Mouse (Mus musculus): Measurements from ENCODE around the gene Smim4. TPM values are rescaled to one million over a fixed set of nuclear protein-coding genes. Genes with fewer than 3 reads are reported as not detected.

Gene Smim4
- polyA plus RNA-seq (2015; fragmentation: Nextera tagmentation; extraction: Ambion mirVana): 79.4 and 82.2 TPM in 2 replicates

GRCm38 (mm10) chr14:31128826-31129219 is at the start of gene Smim4:
Gene Smim4 (minus strand): TSS chr14:31128956.
- Histone ChIP-seq H3K4me3 (ENCODE audit: low read length) (peak within 1 kb of the TSS; percentile 82), H3K4me2 (ENCODE audit: low read depth, low read length) (peak within 1 kb of the TSS; percentile 64), H3K9ac (ENCODE audit: low read length) (peak within 1 kb of the TSS; percentile 94), H3K4me1 (replicated peaks; ENCODE audit: control insufficient read depth, insufficient read depth, low read length) (peaks cover 40% of the 10 kb centered on the region), H3K27ac (ENCODE audit: low read length) (peak within 1 kb of the TSS; percentile 95), H3K36me3 (ENCODE audit: control insufficient read depth, insufficient read depth, low read length) (0 out of 2 replicates have a peak, but pooled peaks cover 2% of the 10 kb centered on the region), H3K27me3 (ENCODE audit: control insufficient read depth, insufficient read depth, low read depth, low read length) (no peaks in the 10 kb centered on the region), H3K9me3 (ENCODE audit: control insufficient read depth, low read length) (no peaks in the 10 kb centered on the region)
- WGBS: under 1% methylated on average over 33 of the region's 33 CpGs
- ATAC-seq (ENCODE audit: low read depth): peak; percentile 91

DNA sequence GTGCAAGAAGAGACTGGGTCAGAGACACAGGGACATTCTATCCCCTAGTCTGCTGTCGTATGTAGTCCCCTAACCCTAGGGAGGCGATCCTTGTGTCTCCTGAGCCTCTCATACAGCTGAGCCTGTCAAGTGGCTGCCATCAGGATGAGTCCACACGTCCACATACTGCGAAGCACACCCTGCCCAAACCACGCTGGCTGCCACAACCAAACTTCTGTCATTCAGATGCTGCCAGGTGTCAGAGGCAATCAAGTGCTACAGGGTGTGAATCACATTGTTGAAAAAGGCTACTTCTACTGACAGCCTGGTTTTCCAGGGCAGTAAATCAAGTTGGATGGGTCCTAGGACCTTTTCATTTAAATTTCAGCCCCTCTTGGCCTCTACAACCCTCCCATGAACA is 49.0 kb upstream of the Smim4 start:
- Histone ChIP-seq H3K4me3 (ENCODE audit: low read length) (no peak overlapping the region), H3K27me3 (ENCODE audit: control insufficient read depth, insufficient read depth, low read depth, low read length) (no peaks in the 10 kb centered on the region), H3K9ac (ENCODE audit: low read length) (no peak overlapping the region), H3K9me3 (ENCODE audit: control insufficient read depth, low read length) (no peaks in the 10 kb centered on the region), H3K4me1 (replicated peaks; ENCODE audit: control insufficient read depth, insufficient read depth, low read length) (peaks cover 6% of the 10 kb centered on the region), H3K36me3 (ENCODE audit: control insufficient read depth, insufficient read depth, low read length) (peaks cover 77% of the 10 kb centered on the region), H3K4me2 (ENCODE audit: low read depth, low read length) (no peak overlapping the region), H3K27ac (ENCODE audit: low read length) (no peak overlapping the region)
- no peak for ATAC-seq (ENCODE audit: low read depth)
- WGBS: 84% methylated on average over 5 of the region's 5 CpGs

- H3K4me3 ChIP-seq (ENCODE audit: low read length): no peak overlapping the region
- no peaks in the 10 kb centered on the region for H3K27me3 ChIP-seq (ENCODE audit: control insufficient read depth, insufficient read depth, low read depth, low read length)
- 83% methylated on average over 16 of the region's 16 CpGs for WGBS
- H3K9ac ChIP-seq (ENCODE audit: low read length): no peak overlapping the region
- no peaks in the 10 kb centered on the region for H3K9me3 ChIP-seq (ENCODE audit: control insufficient read depth, low read length)
- H3K27ac ChIP-seq (ENCODE audit: low read length): no peak overlapping the region
- peaks cover 77% of the 10 kb centered on the region for H3K36me3 ChIP-seq (ENCODE audit: control insufficient read depth, insufficient read depth, low read length)
- H3K4me1 ChIP-seq (replicated peaks; ENCODE audit: control insufficient read depth, insufficient read depth, low read length): peaks cover 6% of the 10 kb centered on the region
- no peak for ATAC-seq (ENCODE audit: low read depth)
- no peak overlapping the region for H3K4me2 ChIP-seq (ENCODE audit: low read depth, low read length)
Observed at GRCm38 (mm10) chr14:31177287-31177686, 48.5 kb upstream of the Smim4 start.

DNA sequence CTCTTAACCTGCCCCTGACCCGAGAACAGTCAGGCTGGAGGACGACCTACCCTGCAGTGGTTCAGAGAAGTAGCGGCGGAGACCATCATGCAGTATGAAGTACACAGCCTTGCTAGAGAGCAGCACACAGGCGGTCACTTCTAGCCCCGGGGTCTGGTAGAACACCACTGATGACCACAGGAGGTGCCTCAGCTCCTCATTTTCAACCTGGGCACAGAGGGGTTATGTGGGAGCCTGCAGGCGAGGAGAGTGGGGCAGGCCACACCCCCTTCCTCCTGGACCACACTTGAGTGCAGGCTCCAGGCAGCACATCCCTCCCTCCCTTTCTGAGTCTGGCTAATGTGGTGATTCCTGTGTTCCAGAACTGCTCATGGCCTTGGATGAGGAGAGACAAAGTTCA is 44.8 kb upstream of the Smim4 start:
- no peaks in the 10 kb centered on the region for H3K9me3 ChIP-seq (ENCODE audit: control insufficient read depth, low read length)
- no peak overlapping the region for H3K4me3 ChIP-seq (ENCODE audit: low read length)
- no peak overlapping the region for H3K4me2 ChIP-seq (ENCODE audit: low read depth, low read length)
- H3K27me3 ChIP-seq (ENCODE audit: control insufficient read depth, insufficient read depth, low read depth, low read length): no peaks in the 10 kb centered on the region
- H3K36me3 ChIP-seq (ENCODE audit: control insufficient read depth, insufficient read depth, low read length): peaks cover 68% of the 10 kb centered on the region
- H3K27ac ChIP-seq (ENCODE audit: low read length): no peak overlapping the region
- H3K9ac ChIP-seq (ENCODE audit: low read length): no peak overlapping the region
- peaks cover 6% of the 10 kb centered on the region; the same call in 1 of the 2 replicates for H3K4me1 ChIP-seq (replicated peaks; ENCODE audit: control insufficient read depth, insufficient read depth, low read length)
- no peak for ATAC-seq (ENCODE audit: low read depth)
- 78% methylated on average over 7 of the region's 7 CpGs for WGBS

DNA sequence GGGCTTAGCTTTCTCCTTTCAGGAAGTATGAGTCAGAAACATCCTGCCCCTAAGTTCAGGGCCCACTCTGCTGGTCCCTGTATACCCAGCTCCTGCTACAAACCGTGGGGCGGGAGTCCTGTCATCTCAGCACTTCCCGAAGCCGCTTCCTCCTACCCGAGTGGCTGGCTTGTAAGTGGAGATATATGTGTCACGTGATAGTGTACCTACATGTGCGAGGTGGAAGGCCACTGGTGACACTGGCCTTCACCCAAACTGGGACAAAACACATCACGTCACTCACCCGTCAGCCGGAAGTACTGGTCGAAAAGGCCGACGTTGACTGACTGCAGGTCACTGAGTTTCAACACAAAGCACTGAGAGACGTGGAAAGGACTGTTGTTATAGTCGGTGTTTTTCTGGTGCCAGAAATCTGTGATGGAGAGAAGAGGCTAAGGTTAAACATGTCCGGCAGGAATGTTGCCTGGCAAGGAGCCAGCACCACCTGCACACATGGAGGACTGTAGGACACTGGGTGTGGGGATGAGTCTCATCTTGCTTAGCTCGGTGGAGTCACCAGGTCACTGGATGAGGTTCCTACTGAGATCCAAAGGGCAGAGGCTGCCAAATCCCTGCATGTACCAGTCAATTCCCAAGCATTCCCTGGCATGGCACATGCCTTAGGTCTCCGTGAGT is 44.2 kb upstream of the Smim4 start:
- ATAC-seq (ENCODE audit: low read depth): no peak; the same call in 1 of the 2 replicates
- H3K27ac ChIP-seq (ENCODE audit: low read length): no peak overlapping the region
- H3K4me1 ChIP-seq (replicated peaks; ENCODE audit: control insufficient read depth, insufficient read depth, low read length): peaks cover 6% of the 10 kb centered on the region; the same call in 1 of the 2 replicates

DNA sequence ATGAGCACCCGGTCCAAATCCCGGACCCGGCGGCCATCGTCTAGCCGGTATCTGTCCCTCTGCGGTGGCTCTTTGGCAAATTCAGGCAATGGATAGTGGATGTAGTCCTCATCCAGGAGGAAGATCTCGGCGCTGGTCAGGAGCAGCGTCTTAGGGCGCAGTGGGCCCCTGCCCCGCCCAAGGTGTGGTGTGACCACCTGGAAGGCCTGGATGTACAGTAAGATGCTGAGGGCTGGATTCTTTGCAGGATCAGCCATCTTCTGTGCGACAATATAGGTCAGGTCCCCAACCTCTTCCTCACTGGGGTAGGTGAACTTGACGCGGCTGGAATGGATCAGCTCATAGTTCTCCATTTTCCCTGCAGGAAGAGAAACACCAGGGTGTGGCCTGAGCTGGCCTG is 43.1 kb upstream of the Smim4 start:
- no peak overlapping the region for H3K9ac ChIP-seq (ENCODE audit: low read length)
- H3K4me3 ChIP-seq (ENCODE audit: low read length): no peak overlapping the region
- no peak overlapping the region for H3K27ac ChIP-seq (ENCODE audit: low read length)
- peaks cover 6% of the 10 kb centered on the region; the same call in 1 of the 2 replicates for H3K4me1 ChIP-seq (replicated peaks; ENCODE audit: control insufficient read depth, insufficient read depth, low read length)
- no peaks in the 10 kb centered on the region for H3K9me3 ChIP-seq (ENCODE audit: control insufficient read depth, low read length)
- H3K36me3 ChIP-seq (ENCODE audit: control insufficient read depth, insufficient read depth, low read length): peaks cover 57% of the 10 kb centered on the region
- no peak for ATAC-seq (ENCODE audit: low read depth)
- H3K27me3 ChIP-seq (ENCODE audit: control insufficient read depth, insufficient read depth, low read depth, low read length): no peaks in the 10 kb centered on the region
- 92% methylated on average over 15 of the region's 15 CpGs for WGBS
- no peak overlapping the region for H3K4me2 ChIP-seq (ENCODE audit: low read depth, low read length)

More for the DNA sequence above, 44.2 kb upstream of the Smim4 start:
- Histone ChIP-seq H3K4me3 (ENCODE audit: low read length) (no peak overlapping the region), H3K9ac (ENCODE audit: low read length) (no peak overlapping the region), H3K9me3 (ENCODE audit: control insufficient read depth, low read length) (no peaks in the 10 kb centered on the region), H3K36me3 (ENCODE audit: control insufficient read depth, insufficient read depth, low read length) (peaks cover 67% of the 10 kb centered on the region), H3K27me3 (ENCODE audit: control insufficient read depth, insufficient read depth, low read depth, low read length) (no peaks in the 10 kb centered on the region), H3K4me2 (ENCODE audit: low read depth, low read length) (no peak overlapping the region)
- WGBS: 66% methylated on average over 18 of the region's 18 CpGs

GRCm38 (mm10) chr14:31171386-31171785 is 42.6 kb upstream of the Smim4 start:
- peaks cover 6% of the 10 kb centered on the region; the same call in 1 of the 2 replicates for H3K4me1 ChIP-seq (replicated peaks; ENCODE audit: control insufficient read depth, insufficient read depth, low read length)
- H3K27me3 ChIP-seq (ENCODE audit: control insufficient read depth, insufficient read depth, low read depth, low read length): no peaks in the 10 kb centered on the region
- no peaks in the 10 kb centered on the region for H3K9me3 ChIP-seq (ENCODE audit: control insufficient read depth, low read length)
- no peak overlapping the region for H3K27ac ChIP-seq (ENCODE audit: low read length)
- ATAC-seq (ENCODE audit: low read depth): no peak
- 87% methylated on average over 11 of the region's 11 CpGs for WGBS
- H3K9ac ChIP-seq (ENCODE audit: low read length): no peak overlapping the region
- no peak overlapping the region for H3K4me3 ChIP-seq (ENCODE audit: low read length)
- H3K36me3 ChIP-seq (ENCODE audit: control insufficient read depth, insufficient read depth, low read length): peaks cover 53% of the 10 kb centered on the region
- no peak overlapping the region for H3K4me2 ChIP-seq (ENCODE audit: low read depth, low read length)

GRCm38 (mm10) chr14:31170963-31171362 is 42.2 kb upstream of the Smim4 start:
- no peak for ATAC-seq (ENCODE audit: low read depth)
- peaks cover 6% of the 10 kb centered on the region; the same call in 1 of the 2 replicates for H3K4me1 ChIP-seq (replicated peaks; ENCODE audit: control insufficient read depth, insufficient read depth, low read length)
- H3K9ac ChIP-seq (ENCODE audit: low read length): no peak overlapping the region
- peaks cover 48% of the 10 kb centered on the region for H3K36me3 ChIP-seq (ENCODE audit: control insufficient read depth, insufficient read depth, low read length)
- no peaks in the 10 kb centered on the region for H3K9me3 ChIP-seq (ENCODE audit: control insufficient read depth, low read length)
- H3K4me2 ChIP-seq (ENCODE audit: low read depth, low read length): no peak overlapping the region
- H3K4me3 ChIP-seq (ENCODE audit: low read length): no peak overlapping the region
- WGBS: 77% methylated on average over 13 of the region's 13 CpGs
- H3K27me3 ChIP-seq (ENCODE audit: control insufficient read depth, insufficient read depth, low read depth, low read length): no peaks in the 10 kb centered on the region
- H3K27ac ChIP-seq (ENCODE audit: low read length): no peak overlapping the region

GRCm38 (mm10) chr14:31169508-31169907 is 40.8 kb upstream of the Smim4 start:
- WGBS: 55% methylated on average over 6 of the region's 6 CpGs
- peaks cover 38% of the 10 kb centered on the region for H3K36me3 ChIP-seq (ENCODE audit: control insufficient read depth, insufficient read depth, low read length)
- H3K9me3 ChIP-seq (ENCODE audit: control insufficient read depth, low read length): no peaks in the 10 kb centered on the region
- H3K27ac ChIP-seq (ENCODE audit: low read length): no peak overlapping the region
- peaks cover 6% of the 10 kb centered on the region; the same call in 1 of the 2 replicates for H3K4me1 ChIP-seq (replicated peaks; ENCODE audit: control insufficient read depth, insufficient read depth, low read length)
- H3K9ac ChIP-seq (ENCODE audit: low read length): no peak overlapping the region
- no peak overlapping the region for H3K4me3 ChIP-seq (ENCODE audit: low read length)
- no peaks in the 10 kb centered on the region for H3K27me3 ChIP-seq (ENCODE audit: control insufficient read depth, insufficient read depth, low read depth, low read length)
- ATAC-seq (ENCODE audit: low read depth): no peak
- H3K4me2 ChIP-seq (ENCODE audit: low read depth, low read length): no peak overlapping the region

All from lung, embryonic 16.5 days (tissue).